Mouse (Mus musculus) induced T-regulatory cell, adult 2 months (primary cell): ENCODE results near the gene Slc7a14.

ENCODE experiments used
- DNase-seq: peaks from one replicate; pipeline ENCODE4 v3.0.0-alpha.2; 2012; ENCODE audit warnings: low read depth

Slc7a14 gene

GRCm38 (mm10) chr3:31260964-31261346 is 49.2 kb downstream of the Slc7a14 start:
- DNase-seq, result no peak

GRCm38 (mm10) chr3:31260329-31260963 is 49.7 kb downstream of the Slc7a14 start:
- no peak for DNase-seq

- no peak for DNase-seq
Measured at GRCm38 (mm10) chr3:31259553-31260255, 50.5 kb downstream of the Slc7a14 start.

GRCm38 (mm10) chr3:31254427-31254826 is 55.8 kb downstream of the Slc7a14 start:
- DNase-seq, result no peak

GRCm38 (mm10) chr3:31253862-31254261 is 56.3 kb downstream of the Slc7a14 start:
- no peak for DNase-seq

- DNase-seq, result no peak
Measured at GRCm38 (mm10) chr3:31252566-31252965, 57.6 kb downstream of the Slc7a14 start.

GRCm38 (mm10) chr3:31243478-31243877 is 66.7 kb downstream of the Slc7a14 start:
- DNase-seq, result no peak

GRCm38 (mm10) chr3:31240840-31241239 is 69.3 kb downstream of the Slc7a14 start:
- DNase-seq, result no peak

GRCm38 (mm10) chr3:31239645-31240044 is 70.5 kb downstream of the Slc7a14 start:
- DNase-seq, result no peak

- no peak for DNase-seq
Measured at GRCm38 (mm10) chr3:31237936-31238335, 72.2 kb downstream of the Slc7a14 start.

GRCm38 (mm10) chr3:31236146-31236545 is 74.0 kb downstream of the Slc7a14 start:
- DNase-seq, result no peak

GRCm38 (mm10) chr3:31234356-31234755 is 75.8 kb downstream of the Slc7a14 start:
- no peak for DNase-seq

GRCm38 (mm10) chr3:31233746-31234312 is 76.3 kb downstream of the Slc7a14 start:
- DNase-seq, result no peak

GRCm38 (mm10) chr3:31229281-31229680 is 80.9 kb downstream of the Slc7a14 start:
- DNase-seq, result no peak

GRCm38 (mm10) chr3:31228487-31228886 is 81.7 kb downstream of the Slc7a14 start:
- no peak for DNase-seq

GRCm38 (mm10) chr3:31223551-31223950 is 86.6 kb downstream of the Slc7a14 start:
- DNase-seq, result no peak

GRCm38 (mm10) chr3:31220040-31220439 is 90.1 kb downstream of the Slc7a14 start:
- no peak for DNase-seq

- no peak for DNase-seq
Measured at GRCm38 (mm10) chr3:31219483-31219882, 90.7 kb downstream of the Slc7a14 start.

- DNase-seq, result no peak
Measured at GRCm38 (mm10) chr3:31217523-31217922, 92.7 kb downstream of the Slc7a14 start.

GRCm38 (mm10) chr3:31213802-31214201 is 96.4 kb downstream of the Slc7a14 start:
- DNase-seq, result no peak

GRCm38 (mm10) chr3:31212205-31213038 is 97.8 kb downstream of the Slc7a14 start:
- no peak for DNase-seq

- DNase-seq, result no peak
Measured at GRCm38 (mm10) chr3:31209001-31209400, 101.2 kb downstream of the Slc7a14 start.
